Mouse (Mus musculus): ENCODE results near the gene Ttf1. TPM values are rescaled to one million over a fixed set of nuclear protein-coding genes. Genes with fewer than 3 reads are reported as not detected.
"Not testable (repeated sequence)": the region's sequence is repeated elsewhere in the genome, so short reads cannot be mapped to it uniquely, and the experiment has no call there.

Gene Ttf1
- polyA plus RNA-seq, 1 experiment, result 15.3 TPM

GRCm38 (mm10) chr2:29095674-29096073, 35.6 kb downstream of the Ttf1 start:
- no peak overlapping the region for H3K27ac ChIP-seq (ENCODE audit: insufficient read depth, low read length)
- TF ChIP-seq POLR2A (IDR thresholded peaks at IDR 0.05; ENCODE audit: extremely low read depth, insufficient read depth, low read length) (no peak), CTCF (IDR thresholded peaks at IDR 0.05; ENCODE audit: extremely low read depth, insufficient read depth, low read length) (no peak)
- no peak overlapping the region for H3K4me3 ChIP-seq (ENCODE audit: insufficient read depth, low read length)
- H3K4me1 ChIP-seq (ENCODE audit: control insufficient read depth, insufficient read depth, low read length), result no peaks in the 10 kb centered on the region

- H3K4me3 ChIP-seq (ENCODE audit: insufficient read depth, low read length), result no peak overlapping the region
- H3K4me1 ChIP-seq (ENCODE audit: control insufficient read depth, insufficient read depth, low read length), result no peaks in the 10 kb centered on the region
- no peak overlapping the region for H3K27ac ChIP-seq (ENCODE audit: insufficient read depth, low read length)
- TF ChIP-seq CTCF (IDR thresholded peaks at IDR 0.05; ENCODE audit: extremely low read depth, insufficient read depth, low read length), result no peak
- no peak for TF ChIP-seq POLR2A (IDR thresholded peaks at IDR 0.05; ENCODE audit: extremely low read depth, insufficient read depth, low read length)
Observed at GRCm38 (mm10) chr2:29096751-29097150, 36.7 kb downstream of the Ttf1 start.

- no peak for TF ChIP-seq POLR2A (IDR thresholded peaks at IDR 0.05; ENCODE audit: extremely low read depth, insufficient read depth, low read length)
- Histone ChIP-seq H3K4me3 (ENCODE audit: insufficient read depth, low read length) (no peak overlapping the region), H3K4me1 (ENCODE audit: control insufficient read depth, insufficient read depth, low read length) (no peaks in the 10 kb centered on the region), H3K27ac (ENCODE audit: insufficient read depth, low read length) (no peak overlapping the region)
Observed at GRCm38 (mm10) chr2:29097465-29097864, 37.4 kb downstream of the Ttf1 start.

GRCm38 (mm10) chr2:29097955-29098354, 37.9 kb downstream of the Ttf1 start:
- not testable (repeated sequence) for H3K4me3 ChIP-seq (ENCODE audit: insufficient read depth, low read length); H3K4me1 ChIP-seq (ENCODE audit: control insufficient read depth, insufficient read depth, low read length); H3K27ac ChIP-seq (ENCODE audit: insufficient read depth, low read length)

- no peak overlapping the region for H3K4me3 ChIP-seq (ENCODE audit: insufficient read depth, low read length)
- no peak overlapping the region for H3K27ac ChIP-seq (ENCODE audit: insufficient read depth, low read length)
- H3K4me1 ChIP-seq (ENCODE audit: control insufficient read depth, insufficient read depth, low read length), result no peaks in the 10 kb centered on the region
- TF ChIP-seq POLR2A (IDR thresholded peaks at IDR 0.05; ENCODE audit: extremely low read depth, insufficient read depth, low read length), result no peak
Observed at GRCm38 (mm10) chr2:29098786-29099185, 38.7 kb downstream of the Ttf1 start.

- Histone ChIP-seq H3K4me3 (ENCODE audit: insufficient read depth, low read length) (no peak overlapping the region), H3K4me1 (ENCODE audit: control insufficient read depth, insufficient read depth, low read length) (no peaks in the 10 kb centered on the region), H3K27ac (ENCODE audit: insufficient read depth, low read length) (no peak overlapping the region)
- TF ChIP-seq CTCF (IDR thresholded peaks at IDR 0.05; ENCODE audit: extremely low read depth, insufficient read depth, low read length) (no peak), POLR2A (IDR thresholded peaks at IDR 0.05; ENCODE audit: extremely low read depth, insufficient read depth, low read length) (no peak)
Observed at GRCm38 (mm10) chr2:29099646-29100045, 39.6 kb downstream of the Ttf1 start.

- Histone ChIP-seq H3K4me3 (ENCODE audit: insufficient read depth, low read length) (no peak overlapping the region), H3K4me1 (ENCODE audit: control insufficient read depth, insufficient read depth, low read length) (no peaks in the 10 kb centered on the region), H3K27ac (ENCODE audit: insufficient read depth, low read length) (peak overlapping the region; percentile 35; the same call in 1 of the 2 replicates)
- TF ChIP-seq CTCF (IDR thresholded peaks at IDR 0.05; ENCODE audit: extremely low read depth, insufficient read depth, low read length) (no peak), POLR2A (IDR thresholded peaks at IDR 0.05; ENCODE audit: extremely low read depth, insufficient read depth, low read length) (no peak)
Observed at GRCm38 (mm10) chr2:29100822-29101534, 40.9 kb downstream of the Ttf1 start.

GRCm38 (mm10) chr2:29102416-29103377, 42.6 kb downstream of the Ttf1 start:
- not testable (repeated sequence) for H3K4me3 ChIP-seq (ENCODE audit: insufficient read depth, low read length); H3K27ac ChIP-seq (ENCODE audit: insufficient read depth, low read length); H3K4me1 ChIP-seq (ENCODE audit: control insufficient read depth, insufficient read depth, low read length)

GRCm38 (mm10) chr2:29120969-29121368, 60.9 kb downstream of the Ttf1 start:
- no peak overlapping the region for H3K27ac ChIP-seq (ENCODE audit: insufficient read depth, low read length)
- no peak for TF ChIP-seq CTCF (IDR thresholded peaks at IDR 0.05; ENCODE audit: extremely low read depth, insufficient read depth, low read length)
- TF ChIP-seq POLR2A (IDR thresholded peaks at IDR 0.05; ENCODE audit: extremely low read depth, insufficient read depth, low read length), result no peak
- no peak overlapping the region for H3K4me3 ChIP-seq (ENCODE audit: insufficient read depth, low read length)
- no peaks in the 10 kb centered on the region for H3K4me1 ChIP-seq (ENCODE audit: control insufficient read depth, insufficient read depth, low read length)

- Histone ChIP-seq H3K4me3 (ENCODE audit: insufficient read depth, low read length) (no peak overlapping the region), H3K27ac (ENCODE audit: insufficient read depth, low read length) (no peak overlapping the region), H3K4me1 (ENCODE audit: control insufficient read depth, insufficient read depth, low read length) (peaks cover 2% of the 10 kb centered on the region; the same call in 1 of the 2 replicates)
- no peak for TF ChIP-seq POLR2A (IDR thresholded peaks at IDR 0.05; ENCODE audit: extremely low read depth, insufficient read depth, low read length)
- TF ChIP-seq CTCF (IDR thresholded peaks at IDR 0.05; ENCODE audit: extremely low read depth, insufficient read depth, low read length), result no peak
Observed at GRCm38 (mm10) chr2:29122446-29122845, 62.4 kb downstream of the Ttf1 start.

Measured in cortical plate, adult 2 months (tissue).